Mouse (Mus musculus) myocyte (in vitro differentiated cells): ENCODE data around the gene Zbtb34. TPM values are rescaled to one million over a fixed set of nuclear protein-coding genes. Genes with fewer than 3 reads are reported as not detected.

Experiments used
- H3K27me3 ChIP-seq: one replicate; pipeline ENCODE4 v1.6.1; 2011; ENCODE audit not compliant: control insufficient read depth, insufficient read depth, insufficient read length
- H3K36me3 ChIP-seq: one replicate; pipeline ENCODE4 v1.6.1; 2011; ENCODE audit not compliant: control insufficient read depth, insufficient read depth
- H3K4me2 ChIP-seq: one replicate; pipeline ENCODE4 v1.6.1; 2011; ENCODE audit warnings: low read depth, control low read depth
- H3K4me3 ChIP-seq: one replicate; pipeline ENCODE4 v1.5.1; 2011; ENCODE audit warnings: mild to moderate bottlenecking, control low read depth, moderate library complexity
- H3K79me2 ChIP-seq: one replicate; pipeline ENCODE4 v1.6.1; 2011; ENCODE audit not compliant: control insufficient read depth, insufficient read depth
- H3ac ChIP-seq: one replicate; pipeline ENCODE4 v1.6.1; 2011; ENCODE audit not compliant: control insufficient read depth, insufficient read length
- CEBPB ChIP-seq: IDR thresholded peaks from 2 replicates; pipeline ENCODE4 v1.6.1; 2011; ENCODE audit warnings: mild to moderate bottlenecking, moderate library complexity; ENCODE audit not compliant: poor library complexity, insufficient read depth, severe bottlenecking
- E2F4 ChIP-seq: IDR thresholded peaks from one replicate; pipeline ENCODE4 v1.6.1; 2011; ENCODE audit warnings: mild to moderate bottlenecking, control low read depth, moderate library complexity; ENCODE audit not compliant: insufficient read depth
- MAX ChIP-seq: IDR thresholded peaks from one replicate; pipeline ENCODE4 v1.6.1; 2011; ENCODE audit warnings: low read depth, mild to moderate bottlenecking, control low read depth
- MYOD1 ChIP-seq, 3 experiments: IDR thresholded peaks; one replicate each; pipeline ENCODE4 v1.6.1; 2011; ENCODE audit warnings: control low read depth in 2 of 3, low read depth in 2 of 3, mild to moderate bottlenecking in 2 of 3, moderate library complexity in 1 of 3; ENCODE audit not compliant: insufficient read length in 2 of 3, control insufficient read depth in 1 of 3
- MYOG ChIP-seq, 3 experiments: IDR thresholded peaks; one replicate each; pipeline ENCODE4 v1.6.1; 2011; ENCODE audit warnings: control low read depth in 2 of 3, low read depth in 2 of 3, mild to moderate bottlenecking in 2 of 3; ENCODE audit not compliant: insufficient read length in 2 of 3, control insufficient read depth in 1 of 3, insufficient read depth in 1 of 3
- POLR2A ChIP-seq: IDR thresholded peaks from one replicate; pipeline ENCODE4 v1.6.1; 2011; ENCODE audit warnings: low read depth, mild to moderate bottlenecking, control low read depth, moderate library complexity; ENCODE audit not compliant: insufficient read length
- POLR2AphosphoS2 ChIP-seq: IDR thresholded peaks from one replicate; pipeline ENCODE4 v1.6.1; 2011; ENCODE audit warnings: low read depth, control low read depth; ENCODE audit not compliant: insufficient read length
- REST ChIP-seq: IDR thresholded peaks from one replicate; pipeline ENCODE4 v1.6.1; 2011; ENCODE audit warnings: mild to moderate bottlenecking, control low read depth, moderate library complexity; ENCODE audit not compliant: insufficient read depth, insufficient read length
- SRF ChIP-seq: IDR thresholded peaks from one replicate; pipeline ENCODE4 v1.6.1; 2011; ENCODE audit warnings: low read depth; ENCODE audit not compliant: control insufficient read depth, insufficient read length
- TCF12 ChIP-seq: IDR thresholded peaks from one replicate; pipeline ENCODE4 v1.6.1; 2011; ENCODE audit warnings: mild to moderate bottlenecking, control low read depth; ENCODE audit not compliant: poor library complexity, insufficient read depth, severe bottlenecking
- TCF3 ChIP-seq: IDR thresholded peaks from one replicate; pipeline ENCODE4 v1.6.1; 2011; ENCODE audit warnings: low read depth, control low read depth; ENCODE audit not compliant: insufficient read length
- USF1 ChIP-seq: IDR thresholded peaks from one replicate; pipeline ENCODE4 v1.6.1; 2011; ENCODE audit warnings: low read depth, mild to moderate bottlenecking, control low read depth, moderate library complexity
- polyA plus RNA-seq: library from polyadenylated mRNA; unstranded; fragments of >200 nt; fragmentation: generic; extraction: Trizol; gene quantifications from one replicate; pipeline ENCODE4 v1.2.1, GENCODE M21; 2012; ENCODE audit warnings: missing spikeins

Gene Zbtb34
- polyA plus RNA-seq, 1 experiment, result 3.1 TPM

DNA sequence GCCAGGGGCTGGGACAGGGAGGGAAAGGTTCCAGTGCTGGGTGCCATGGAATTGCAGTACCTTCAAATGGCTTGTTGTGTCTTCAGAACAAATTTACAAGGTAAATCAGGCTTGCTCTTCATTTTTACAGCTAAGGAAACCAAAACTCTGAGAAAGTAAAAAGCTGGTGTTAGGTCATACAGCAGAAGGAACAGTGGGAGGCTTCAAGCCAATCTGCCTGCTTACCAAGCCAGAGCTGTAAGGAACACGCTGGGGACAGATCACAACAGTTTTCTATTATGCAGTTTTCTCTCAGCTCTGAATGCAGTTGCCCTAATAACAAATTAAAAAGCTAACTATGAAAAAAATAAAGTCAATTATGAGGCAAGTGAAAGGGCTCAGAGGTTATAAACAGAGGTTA, 62.6 kb downstream of the Zbtb34 start:
- Histone ChIP-seq H3K36me3 (no peaks in the 10 kb centered on the region), H3K4me3 (no peak overlapping the region), H3K27me3 (no peaks in the 10 kb centered on the region), H3ac (no peak overlapping the region), H3K4me2 (no peak overlapping the region), H3K79me2 (no peaks in the 10 kb centered on the region)
- TF ChIP-seq SRF, result no peak
- TF ChIP-seq POLR2A, result no peak
- no peak for TF ChIP-seq REST
- TF ChIP-seq USF1, result no peak
- TF ChIP-seq TCF12, result no peak
- no peak for TF ChIP-seq MYOD1 (IDR thresholded peaks at IDR 0.05; ENCODE audit: control insufficient read depth in 1 of 3, insufficient read length in 2 of 3, low read depth in 2 of 3)
- TF ChIP-seq POLR2AphosphoS2, result no peak
- no peak for TF ChIP-seq CEBPB
- TF ChIP-seq MAX, result no peak
- TF ChIP-seq MYOG (IDR thresholded peaks at IDR 0.05; ENCODE audit: control insufficient read depth in 1 of 3, insufficient read depth in 1 of 3, insufficient read length in 2 of 3, low read depth in 2 of 3), result no peak
- TF ChIP-seq E2F4, result no peak
- no peak for TF ChIP-seq TCF3

DNA sequence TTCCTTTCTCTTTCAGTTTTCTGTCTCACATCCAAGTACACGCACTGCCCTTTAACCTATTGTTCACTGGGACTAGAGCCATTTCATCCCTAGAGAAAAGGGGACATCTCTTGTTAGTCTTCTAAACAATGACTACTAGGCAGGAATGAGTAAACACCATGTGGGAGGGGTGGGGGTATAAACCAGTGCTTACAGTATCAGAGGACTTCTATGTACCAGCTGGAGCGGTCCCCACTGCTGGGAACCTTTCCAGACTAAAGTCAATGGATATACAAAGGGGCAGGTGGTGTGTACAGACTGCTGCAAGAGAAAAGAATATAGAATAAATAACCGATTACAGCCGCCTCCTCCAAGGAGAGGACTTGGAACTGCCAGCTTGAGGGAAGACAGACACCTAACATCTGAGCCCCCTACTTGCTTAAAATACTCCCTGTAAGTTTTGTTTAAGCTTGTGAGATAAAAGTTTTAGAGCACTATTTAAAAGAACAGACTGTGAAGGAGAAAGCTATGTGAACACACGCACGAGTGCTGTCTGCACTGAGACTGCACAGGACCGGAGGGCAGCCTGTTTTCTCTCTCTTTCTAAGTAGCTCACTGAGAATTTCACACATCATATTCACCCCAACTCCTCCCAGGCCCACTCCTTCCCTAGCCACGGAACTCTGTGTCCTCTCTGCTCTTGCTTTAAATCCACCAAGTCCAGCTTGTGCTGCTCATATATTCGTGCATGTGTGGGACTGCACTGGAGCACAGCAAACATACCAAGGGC, 65.2 kb downstream of the Zbtb34 start:
- H3K4me3 ChIP-seq, result no peak overlapping the region
- no peak for TF ChIP-seq MYOD1 (IDR thresholded peaks at IDR 0.05; ENCODE audit: control insufficient read depth in 1 of 3, insufficient read length in 2 of 3, low read depth in 2 of 3)
- TF ChIP-seq E2F4, result no peak
- no peak for TF ChIP-seq POLR2A
- no peak for TF ChIP-seq POLR2AphosphoS2
- no peak for TF ChIP-seq TCF12
- TF ChIP-seq REST, result no peak
- no peak for TF ChIP-seq MAX
- no peaks in the 10 kb centered on the region for H3K79me2 ChIP-seq
- H3ac ChIP-seq, result no peak overlapping the region
- no peak overlapping the region for H3K4me2 ChIP-seq
- H3K36me3 ChIP-seq, result no peaks in the 10 kb centered on the region
- H3K27me3 ChIP-seq, result no peaks in the 10 kb centered on the region

DNA sequence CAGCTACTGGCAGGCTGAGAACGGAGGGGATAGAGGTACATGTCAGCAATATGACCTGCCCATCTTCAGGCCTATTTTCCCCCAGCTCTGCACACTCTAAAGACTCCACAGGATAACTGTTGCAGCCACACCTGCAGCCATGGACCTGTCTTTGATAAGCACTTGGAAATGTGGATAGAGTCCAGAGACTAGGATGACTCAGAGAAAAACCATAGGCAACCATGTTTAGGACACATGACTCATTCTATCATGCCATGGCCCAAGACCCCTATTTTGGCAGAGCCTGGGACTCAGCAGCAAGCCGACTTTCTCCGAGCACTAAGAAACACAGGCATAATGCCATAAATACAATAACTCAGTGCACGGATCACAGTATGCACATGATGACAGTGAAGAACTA, 66.5 kb downstream of the Zbtb34 start:
- no peak overlapping the region for H3K4me2 ChIP-seq
- no peak overlapping the region for H3K4me3 ChIP-seq
- TF ChIP-seq USF1, result no peak
- no peaks in the 10 kb centered on the region for H3K79me2 ChIP-seq
- H3ac ChIP-seq, result no peak overlapping the region
- no peaks in the 10 kb centered on the region for H3K36me3 ChIP-seq
- no peaks in the 10 kb centered on the region for H3K27me3 ChIP-seq

DNA sequence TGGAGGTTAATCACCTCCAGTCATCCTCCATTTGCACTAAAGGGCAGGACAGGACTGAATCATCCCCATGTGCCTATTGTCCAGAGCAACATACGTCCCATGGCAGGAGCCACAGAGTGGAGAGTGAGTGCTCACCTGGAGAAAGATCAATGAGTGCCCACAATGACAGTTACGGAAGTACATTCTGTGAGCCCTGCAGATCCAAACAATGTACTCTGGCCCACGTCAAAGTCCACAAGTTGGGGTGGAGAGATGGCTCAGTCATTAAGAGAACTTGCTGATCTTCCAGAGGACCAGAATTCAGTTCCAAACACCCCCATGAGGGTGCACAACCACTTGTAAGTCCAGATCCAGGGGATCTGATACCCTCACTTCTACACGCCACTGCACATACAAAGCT, 67.2 kb downstream of the Zbtb34 start:
- Histone ChIP-seq H3K79me2 (no peaks in the 10 kb centered on the region), H3K36me3 (no peaks in the 10 kb centered on the region), H3ac (no peak overlapping the region), H3K4me3 (no peak overlapping the region), H3K4me2 (no peak overlapping the region), H3K27me3 (no peaks in the 10 kb centered on the region)
- no peak for TF ChIP-seq TCF3
- no peak for TF ChIP-seq POLR2A
- TF ChIP-seq E2F4, result no peak
- no peak for TF ChIP-seq SRF
- TF ChIP-seq USF1, result no peak

DNA sequence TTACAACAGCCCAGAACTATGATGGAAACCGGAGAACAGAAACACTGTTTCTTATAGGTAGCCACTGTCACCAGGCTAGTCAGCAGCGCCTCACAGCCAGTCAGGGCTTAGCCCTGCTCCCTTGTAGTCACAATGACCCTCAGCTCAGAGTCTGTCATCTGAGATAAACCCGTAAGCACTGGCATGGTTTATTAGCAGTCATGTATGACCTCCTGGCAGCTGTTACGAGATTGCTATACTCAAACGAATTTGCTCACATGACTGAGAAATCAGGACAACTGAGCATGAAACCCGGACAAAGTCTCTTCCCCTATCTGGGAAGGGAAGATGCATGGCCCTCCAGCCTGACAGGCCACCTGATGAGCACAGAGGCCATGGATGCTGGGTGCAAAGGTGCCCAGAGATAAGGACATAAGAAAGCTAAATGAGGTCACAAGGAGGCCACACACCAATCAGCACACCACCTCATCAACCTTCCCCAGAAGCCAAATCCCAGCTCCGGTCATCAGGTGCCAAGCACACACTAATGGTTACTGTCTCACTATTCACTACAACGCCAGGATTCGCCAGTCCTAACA, 69.9 kb downstream of the Zbtb34 start:
- H3K4me2 ChIP-seq, result no peak overlapping the region
- H3K4me3 ChIP-seq, result no peak overlapping the region
- H3K36me3 ChIP-seq, result no peaks in the 10 kb centered on the region
- TF ChIP-seq E2F4 (no peak), MYOD1 (IDR thresholded peaks at IDR 0.05; ENCODE audit: control insufficient read depth in 1 of 3, insufficient read length in 2 of 3, low read depth in 2 of 3) (no peak), POLR2A (no peak), TCF12 (no peak), SRF (no peak), TCF3 (no peak), USF1 (no peak), POLR2AphosphoS2 (no peak), REST (no peak), CEBPB (no peak), MAX (no peak), MYOG (IDR thresholded peaks at IDR 0.05; ENCODE audit: control insufficient read depth in 1 of 3, insufficient read depth in 1 of 3, insufficient read length in 2 of 3, low read depth in 2 of 3) (no peak)
- no peaks in the 10 kb centered on the region for H3K27me3 ChIP-seq
- H3ac ChIP-seq, result no peak overlapping the region
- no peaks in the 10 kb centered on the region for H3K79me2 ChIP-seq
